Mouse (Mus musculus) liver, embryonic 11.5 days (tissue): ENCODE measurements around the gene Plch1. TPM values are rescaled to one million over a fixed set of nuclear protein-coding genes. Genes with fewer than 3 reads are reported as not detected.

Experiments used
- ATAC-seq: fragments of 200-750 bp; cut with Nextera tagmentation; replicated peaks from 2 replicates; pipeline ENCODE4 v1.8.0; 2017; ENCODE audit warnings: moderate number of reproducible peaks, mild to moderate bottlenecking, moderate TSS enrichment, moderate library complexity; ENCODE audit not compliant: low FRiP score
- DNase-seq: peaks from one replicate; pipeline ENCODE4 v3.0.0-alpha.2; 2017; ENCODE audit warnings: low spot score
- H3K27ac ChIP-seq: fragments of 300-500 bp; sonication (generic); 2 replicates; pipeline ENCODE4 v1.5.1; 2014; ENCODE audit warnings: mild to moderate bottlenecking, low read depth, low read length, control low read depth
- H3K27me3 ChIP-seq: fragments of 300-500 bp; sonication (generic); replicated peaks from 2 replicates; pipeline ENCODE4 v1.6.1; 2014; ENCODE audit warnings: low read length, mixed read lengths; ENCODE audit not compliant: control insufficient read depth, insufficient read depth
- H3K36me3 ChIP-seq: fragments of 300-500 bp; sonication (generic); 2 replicates; pipeline ENCODE4 v1.6.1; 2014; ENCODE audit warnings: mild to moderate bottlenecking, low read length, moderate library complexity, mixed read lengths; ENCODE audit not compliant: control insufficient read depth, insufficient read depth
- H3K4me1 ChIP-seq: fragments of 300-500 bp; sonication (generic); replicated peaks from 2 replicates; pipeline ENCODE4 v1.6.1; 2014; ENCODE audit warnings: low read length, mixed read lengths; ENCODE audit not compliant: control insufficient read depth, insufficient read depth
- H3K4me2 ChIP-seq: fragments of 300-500 bp; sonication (generic); 2 replicates; pipeline ENCODE4 v1.6.1; 2014; ENCODE audit warnings: mild to moderate bottlenecking, control low read depth, moderate library complexity
- H3K4me3 ChIP-seq: fragments of 300-500 bp; sonication (generic); 2 replicates; pipeline ENCODE4 v1.5.1; 2014; ENCODE audit warnings: low read depth, low read length, control low read depth
- H3K9ac ChIP-seq: fragments of 300-500 bp; sonication (generic); 2 replicates; pipeline ENCODE4 v1.6.1; 2014; ENCODE audit warnings: low read depth, low read length, control low read depth
- H3K9me3 ChIP-seq: fragments of 300-500 bp; sonication (generic); 2 replicates; pipeline ENCODE4 v1.6.1; 2016; ENCODE audit warnings: low read length, inconsistent platforms, mixed read lengths; ENCODE audit not compliant: control insufficient read depth
- WGBS: fragments of 180-500 bp; shearing (Covaris S2); extraction: QIAGEN DNeasy Blood & Tissue Kit; methylation state at CpG from one replicate; pipeline ENCODE4 v1.1.7; 2014; 5-methylcytosine and 5-hydroxymethylcytosine counted together
- polyA plus RNA-seq: library from polyadenylated mRNA; unstranded; fragments of >200 nt; fragmentation: Nextera tagmentation; extraction: Ambion mirVana; gene quantifications from 2 replicates; pipeline ENCODE4 v1.2.1, GENCODE M21; 2014

The Plch1 gene
- polyA plus RNA-seq, 1 experiment from 2014 or later = 0.74 TPM

DNA sequence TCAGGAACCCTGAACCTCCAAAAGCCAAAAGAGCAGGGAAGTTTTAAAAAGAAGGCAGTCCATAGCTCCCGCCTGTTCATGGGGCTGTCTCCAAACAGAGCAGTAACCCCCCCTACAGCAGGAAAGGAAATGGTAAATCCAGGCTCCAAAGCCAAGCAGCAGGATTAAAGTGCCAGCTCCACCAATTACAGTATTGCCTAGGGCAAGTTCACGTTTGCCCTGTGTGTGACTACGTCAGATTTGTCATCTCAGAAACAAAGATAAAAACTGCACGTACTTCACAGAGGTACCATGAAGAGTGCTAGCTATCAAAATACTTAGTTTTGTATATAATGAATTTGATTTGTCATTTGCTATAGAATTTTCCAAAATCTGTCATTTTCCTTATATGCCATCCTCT lies 55.1 kb downstream of the Plch1 start:
- Histone ChIP-seq H3K9me3 (no peaks in the 10 kb centered on the region), H3K4me1 (no peaks in the 10 kb centered on the region), H3K4me3 (no peak overlapping the region), H3K36me3 (no peaks in the 10 kb centered on the region), H3K9ac (no peak overlapping the region), H3K27me3 (no peaks in the 10 kb centered on the region), H3K27ac (no peak overlapping the region), H3K4me2 (no peak overlapping the region)
- DNase-seq = no peak
- no peak for ATAC-seq
- 66% methylated on average over 4 of the region's 4 CpGs for WGBS

GRCm38 (mm10) chr3:63842436-63842835 lies 56.8 kb downstream of the Plch1 start:
- no peaks in the 10 kb centered on the region for H3K4me1 ChIP-seq
- no peaks in the 10 kb centered on the region for H3K27me3 ChIP-seq
- H3K4me3 ChIP-seq = no peak overlapping the region
- ATAC-seq (no peak), DNase-seq (no peak)
- H3K4me2 ChIP-seq = no peak overlapping the region
- no peak overlapping the region for H3K9ac ChIP-seq
- H3K27ac ChIP-seq = no peak overlapping the region
- H3K9me3 ChIP-seq = no peaks in the 10 kb centered on the region
- H3K36me3 ChIP-seq = no peaks in the 10 kb centered on the region
- 55% methylated on average over 4 of the region's 4 CpGs for WGBS

DNA sequence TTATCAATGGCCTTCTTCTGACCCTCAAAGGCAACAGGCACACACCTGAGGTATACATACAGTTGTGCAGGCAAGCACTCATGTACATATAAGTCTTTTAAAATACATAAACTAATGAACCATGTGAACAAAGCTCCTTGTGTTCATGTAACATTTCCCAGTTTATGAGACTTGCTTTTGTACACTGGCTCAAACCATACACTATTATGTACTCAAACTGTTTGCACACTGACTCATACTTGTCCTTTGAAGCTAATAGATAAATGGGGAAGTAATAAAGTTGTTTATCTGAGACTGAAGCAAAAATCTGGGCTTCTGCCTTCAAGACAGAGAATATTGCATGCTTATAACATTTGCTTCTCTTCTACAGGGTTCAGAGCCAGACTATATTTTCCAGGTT lies 61.5 kb downstream of the Plch1 start:
- no peaks in the 10 kb centered on the region for H3K9me3 ChIP-seq
- H3K4me1 ChIP-seq = no peaks in the 10 kb centered on the region
- no peak overlapping the region for H3K4me3 ChIP-seq
- no peak for DNase-seq
- no peak overlapping the region for H3K27ac ChIP-seq
- H3K36me3 ChIP-seq = no peaks in the 10 kb centered on the region
- ATAC-seq = no peak
- H3K9ac ChIP-seq = no peak overlapping the region
- no peak overlapping the region for H3K4me2 ChIP-seq
- H3K27me3 ChIP-seq = no peaks in the 10 kb centered on the region

DNA sequence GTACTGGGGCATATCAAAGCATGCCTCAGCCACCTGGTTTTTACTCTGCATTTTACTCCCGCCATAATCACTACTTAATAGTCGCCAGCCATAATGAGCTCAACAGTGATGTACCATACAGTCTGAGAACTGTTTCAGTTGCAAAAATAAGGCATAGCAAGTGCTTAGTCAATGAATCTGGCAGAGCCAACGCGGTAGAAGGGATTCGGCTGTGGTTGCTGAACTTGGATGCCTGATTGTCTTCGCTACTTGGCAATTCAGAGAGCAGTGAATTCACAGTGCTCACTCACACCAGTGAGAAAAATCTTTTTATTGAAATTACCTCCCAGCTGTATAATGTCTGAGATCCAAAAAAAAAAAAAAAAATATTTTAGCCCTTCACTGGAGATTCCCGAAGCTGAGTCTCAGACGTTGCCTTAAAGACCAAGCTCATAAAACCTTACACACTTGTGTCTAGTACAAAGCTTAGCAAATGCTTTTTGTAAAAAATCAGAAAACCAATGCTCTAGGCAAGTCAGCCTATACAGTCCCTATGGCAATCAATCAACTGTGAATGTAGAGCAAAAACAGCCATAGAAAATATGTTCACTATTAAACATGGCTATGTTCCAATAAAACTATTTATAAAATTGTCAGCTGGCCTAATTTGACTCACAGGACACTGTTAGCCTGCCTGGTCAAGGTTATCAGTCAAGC lies 62.2 kb downstream of the Plch1 start:
- WGBS = 92% methylated on average over 8 of the region's 8 CpGs
- no peak overlapping the region for H3K4me3 ChIP-seq
- no peak for ATAC-seq
- no peak overlapping the region for H3K9ac ChIP-seq
- H3K27me3 ChIP-seq = no peaks in the 10 kb centered on the region
- H3K4me2 ChIP-seq = no peak overlapping the region
- no peaks in the 10 kb centered on the region for H3K9me3 ChIP-seq
- no peaks in the 10 kb centered on the region for H3K36me3 ChIP-seq
- no peak overlapping the region for H3K27ac ChIP-seq
- H3K4me1 ChIP-seq = no peaks in the 10 kb centered on the region
- DNase-seq = no peak

GRCm38 (mm10) chr3:63835816-63836215 lies 63.5 kb downstream of the Plch1 start:
- no peaks in the 10 kb centered on the region for H3K4me1 ChIP-seq
- no peak overlapping the region for H3K9ac ChIP-seq
- H3K27ac ChIP-seq = no peak overlapping the region
- no peak for ATAC-seq
- no peaks in the 10 kb centered on the region for H3K27me3 ChIP-seq
- no peaks in the 10 kb centered on the region for H3K9me3 ChIP-seq
- H3K4me3 ChIP-seq = no peak overlapping the region
- DNase-seq = no peak
- H3K4me2 ChIP-seq = no peak overlapping the region
- H3K36me3 ChIP-seq = no peaks in the 10 kb centered on the region

DNA sequence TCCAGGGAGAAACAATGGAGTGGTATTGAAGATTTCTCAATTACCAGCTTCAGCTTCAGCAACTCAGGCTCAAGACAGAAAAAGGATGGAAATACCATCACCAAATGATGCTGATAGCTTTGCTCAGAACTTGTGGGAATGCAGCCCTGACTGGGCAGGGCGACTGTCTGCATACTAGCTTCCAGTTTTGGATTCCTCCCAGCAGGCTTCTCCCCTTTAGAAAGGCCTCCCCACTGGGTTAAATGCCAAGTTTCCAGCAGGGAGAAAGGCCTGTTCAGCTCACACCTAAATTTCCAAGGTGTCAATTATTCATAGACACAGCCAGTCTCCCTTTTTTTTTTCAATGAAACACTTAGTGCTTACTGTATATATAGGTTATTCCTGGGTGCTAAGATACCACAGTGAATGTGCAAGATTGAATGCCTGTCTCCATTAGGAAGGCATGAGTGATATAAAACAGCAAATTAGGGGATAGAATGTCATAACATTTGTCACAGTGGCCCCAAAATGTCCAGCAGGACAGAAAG lies 75.3 kb downstream of the Plch1 start:
- Histone ChIP-seq H3K27me3 (no peaks in the 10 kb centered on the region), H3K4me2 (no peak overlapping the region), H3K27ac (no peak overlapping the region), H3K36me3 (no peaks in the 10 kb centered on the region), H3K9ac (no peak overlapping the region), H3K4me3 (no peak overlapping the region), H3K4me1 (no peaks in the 10 kb centered on the region), H3K9me3 (no peaks in the 10 kb centered on the region)
- ATAC-seq = no peak
- 43% methylated on average over 1 of the region's 1 CpGs for WGBS
- no peak for DNase-seq

- H3K9ac ChIP-seq = no peak overlapping the region
- ATAC-seq (no peak), DNase-seq (no peak)
- no peak overlapping the region for H3K4me2 ChIP-seq
- no peaks in the 10 kb centered on the region for H3K9me3 ChIP-seq
- H3K27me3 ChIP-seq = no peaks in the 10 kb centered on the region
- H3K4me3 ChIP-seq = no peak overlapping the region
- H3K36me3 ChIP-seq = no peaks in the 10 kb centered on the region
- no peak overlapping the region for H3K27ac ChIP-seq
- no peaks in the 10 kb centered on the region for H3K4me1 ChIP-seq
Measured at GRCm38 (mm10) chr3:63822631-63823030, 76.6 kb downstream of the Plch1 start.

DNA sequence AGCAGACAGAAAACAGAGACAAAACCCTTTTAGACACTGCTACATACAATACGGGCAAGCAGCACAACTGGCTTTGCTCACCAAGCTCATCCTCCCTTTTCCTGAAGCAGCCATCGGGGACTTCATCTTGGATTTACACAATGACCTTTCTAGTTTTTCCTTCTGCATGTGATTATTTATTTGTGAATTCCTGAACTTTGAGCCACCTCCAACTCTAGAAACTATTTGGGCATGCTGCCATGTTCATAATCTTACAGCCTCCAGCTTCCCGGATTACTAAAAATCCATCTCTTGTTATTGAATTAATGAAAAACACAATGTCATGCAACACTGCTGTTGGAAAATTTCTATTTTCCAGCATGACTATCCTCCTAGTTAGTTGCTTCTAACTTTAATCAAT lies 84.1 kb downstream of the Plch1 start:
- DNase-seq = no peak
- no peaks in the 10 kb centered on the region for H3K4me1 ChIP-seq
- H3K9me3 ChIP-seq = no peaks in the 10 kb centered on the region
- H3K9ac ChIP-seq = no peak overlapping the region
- no peak for ATAC-seq
- 87% methylated on average over 3 of the region's 3 CpGs for WGBS
- H3K36me3 ChIP-seq = no peaks in the 10 kb centered on the region
- no peaks in the 10 kb centered on the region for H3K27me3 ChIP-seq
- H3K4me2 ChIP-seq = no peak overlapping the region
- no peak overlapping the region for H3K27ac ChIP-seq
- no peak overlapping the region for H3K4me3 ChIP-seq

DNA sequence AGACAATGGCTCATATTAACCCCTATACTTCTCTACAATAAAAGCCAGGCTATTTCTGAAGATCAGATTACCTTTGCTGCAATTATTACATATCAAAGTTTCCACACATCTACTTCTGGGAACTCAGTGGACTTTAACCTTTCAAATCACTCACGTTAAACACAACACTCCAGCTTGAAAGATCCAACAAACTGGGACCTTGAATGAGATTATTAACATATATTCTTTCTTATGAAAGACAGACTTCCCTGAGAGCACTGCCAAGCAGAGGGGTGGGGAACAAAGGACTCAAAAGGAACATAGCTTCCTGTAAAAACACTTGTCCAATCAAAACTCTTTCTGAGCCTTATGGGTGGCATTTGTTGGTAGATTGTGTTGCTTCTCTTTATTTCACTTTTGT lies 85.1 kb downstream of the Plch1 start:
- Histone ChIP-seq H3K27ac (no peak overlapping the region), H3K4me2 (no peak overlapping the region), H3K4me3 (no peak overlapping the region), H3K36me3 (no peaks in the 10 kb centered on the region), H3K27me3 (no peaks in the 10 kb centered on the region), H3K9me3 (no peaks in the 10 kb centered on the region), H3K4me1 (no peaks in the 10 kb centered on the region), H3K9ac (no peak overlapping the region)
- ATAC-seq (no peak), DNase-seq (no peak)
- 74% methylated on average over 1 of the region's 1 CpGs for WGBS
